Mouse (Mus musculus): ENCODE data around the gene Zfp385c. TPM values are rescaled to one million over a fixed set of nuclear protein-coding genes. Genes with fewer than 3 reads are reported as not detected.
A peak's percentile ranks its signal among the peaks of the same experiment; 100 is the strongest.
"Not testable (repeated sequence)": the region's sequence is repeated elsewhere in the genome, so short reads cannot be mapped to it uniquely, and the experiment has no call there.

Zfp385c gene
- total RNA-seq, 2 experiments from 2014 or later: 0.39 TPM; not detected in 1

DNA sequence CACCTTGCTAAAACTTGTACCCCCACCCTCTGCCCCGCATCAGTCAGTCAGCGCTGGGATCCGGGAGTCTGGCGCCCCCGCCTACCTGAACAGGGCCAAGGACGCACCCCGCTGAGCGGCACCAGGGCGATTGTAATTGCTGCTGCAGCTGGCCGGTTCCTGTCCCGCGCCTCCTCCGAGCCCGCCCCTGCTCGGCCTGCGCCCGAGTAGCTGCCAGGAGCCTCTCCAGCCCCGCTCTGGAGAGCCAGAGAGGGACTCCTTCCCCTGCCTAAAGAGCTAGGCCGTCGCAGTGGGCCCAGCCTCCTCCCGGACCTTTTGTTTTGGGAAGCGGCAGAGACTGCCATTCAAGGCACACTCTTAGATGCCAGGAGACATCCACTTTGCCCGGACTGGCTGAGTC lies 19.1 kb downstream of the Zfp385c start:
- intact Hi-C loops (cut with DNase I): no loop called here
- peak; percentile 83 for DNase-seq
- TF ChIP-seq CTCF (IDR thresholded peaks at IDR 0.05): no peak
- H3K4me3 ChIP-seq: peak overlapping the region; percentile 63
- H3K27ac ChIP-seq: peak overlapping the region; percentile 80

DNA sequence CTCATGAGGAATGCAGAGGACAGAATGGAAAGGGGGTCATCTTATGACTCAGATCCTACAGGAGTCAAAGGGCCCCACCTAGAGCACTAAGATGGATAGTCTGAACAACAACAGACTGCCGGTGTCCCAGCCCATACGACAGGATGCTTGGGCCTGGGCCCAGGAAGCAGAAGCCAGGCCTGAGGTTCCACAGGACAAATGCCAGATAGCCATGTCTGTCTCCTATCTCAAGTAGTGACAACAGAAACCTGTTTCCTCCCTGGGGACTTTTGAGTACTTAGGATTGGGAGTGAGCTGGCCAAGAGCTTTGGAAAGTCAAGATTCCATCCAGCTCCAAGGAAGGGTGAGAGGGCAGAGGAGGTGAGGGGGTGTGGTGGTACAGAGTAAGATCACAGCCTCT lies 20.3 kb downstream of the Zfp385c start:
- TF ChIP-seq CTCF (IDR thresholded peaks at IDR 0.05): no peak
- no peak for DNase-seq
- intact Hi-C loops (cut with DNase I): no loop called here
- no peak overlapping the region for H3K27ac ChIP-seq
- H3K4me3 ChIP-seq: no peak overlapping the region

DNA sequence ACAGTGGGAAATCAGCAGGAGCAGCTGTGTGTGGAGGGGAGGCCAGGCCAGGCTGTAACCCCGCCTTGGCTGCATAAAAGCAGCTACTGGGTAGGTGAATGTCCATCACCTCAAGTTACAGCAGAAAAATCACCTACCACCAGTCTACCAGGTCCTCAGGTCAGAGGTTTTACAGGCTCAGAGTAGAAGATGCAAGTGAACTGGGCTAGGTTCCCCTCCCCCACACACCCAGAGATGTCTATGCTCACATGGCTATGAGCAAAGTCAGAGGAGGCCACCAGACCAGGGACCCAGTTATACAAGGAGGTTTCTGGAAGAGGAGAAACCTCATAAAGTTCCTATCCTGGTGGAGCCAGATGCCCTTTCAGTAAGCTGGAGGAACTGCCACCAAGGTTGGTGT lies 21.2 kb downstream of the Zfp385c start:
- DNase-seq: no peak
- H3K4me3 ChIP-seq: no peak overlapping the region
- TF ChIP-seq CTCF (IDR thresholded peaks at IDR 0.05): no peak
- intact Hi-C loops (cut with DNase I): no loop called here
- peak overlapping the region; percentile 20; the same call in 1 of the 2 replicates for H3K27ac ChIP-seq

DNA sequence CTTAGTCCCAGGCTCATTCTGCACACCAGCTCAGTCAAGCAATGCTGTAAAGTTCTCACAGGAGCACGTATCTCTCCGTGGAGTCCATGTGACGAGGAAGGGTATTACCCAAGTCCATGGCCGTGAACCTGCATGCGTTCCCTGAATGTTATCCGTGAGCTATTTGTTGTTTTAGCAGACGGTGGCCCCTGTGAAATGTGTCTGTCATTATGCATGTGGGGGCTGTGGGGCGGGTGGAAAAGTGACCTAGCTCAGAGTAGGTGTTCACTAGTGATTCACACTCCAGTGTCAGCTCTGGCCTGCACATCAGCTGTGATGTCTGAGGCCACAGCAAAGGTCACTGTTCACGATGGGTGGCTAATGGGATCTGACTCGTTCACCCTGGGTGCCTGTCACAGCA lies 32.4 kb downstream of the Zfp385c start:
- Histone ChIP-seq H3K4me3 (no peak overlapping the region), H3K27ac (no peak overlapping the region)
- intact Hi-C loops (cut with DNase I): no loop called here
- no peak for TF ChIP-seq CTCF (IDR thresholded peaks at IDR 0.05)
- no peak for DNase-seq

DNA sequence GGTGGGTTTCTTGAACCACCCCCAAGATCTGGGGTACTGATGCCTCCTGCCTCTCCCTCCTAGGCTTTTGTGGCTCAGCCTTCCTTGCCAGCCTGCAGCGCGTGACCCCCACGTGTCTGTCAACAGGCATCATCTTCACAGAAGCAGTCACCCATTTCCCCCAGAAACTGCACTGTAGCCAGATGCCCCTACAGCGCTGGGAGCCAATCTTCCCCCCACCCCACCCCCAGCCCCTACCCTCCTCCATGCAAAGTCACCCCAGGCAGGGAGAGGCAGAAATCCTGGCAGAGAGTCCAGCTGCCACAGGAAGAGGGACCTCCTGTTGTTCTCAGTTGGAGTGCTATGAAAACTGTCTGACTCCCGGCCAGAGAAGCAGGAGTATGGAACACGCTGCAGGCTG lies 35.8 kb downstream of the Zfp385c start:
- no peak for DNase-seq
- no peak overlapping the region for H3K4me3 ChIP-seq
- H3K27ac ChIP-seq: no peak overlapping the region
- no peak for TF ChIP-seq CTCF (IDR thresholded peaks at IDR 0.05)
- intact Hi-C loops (cut with DNase I): no loop called here

DNA sequence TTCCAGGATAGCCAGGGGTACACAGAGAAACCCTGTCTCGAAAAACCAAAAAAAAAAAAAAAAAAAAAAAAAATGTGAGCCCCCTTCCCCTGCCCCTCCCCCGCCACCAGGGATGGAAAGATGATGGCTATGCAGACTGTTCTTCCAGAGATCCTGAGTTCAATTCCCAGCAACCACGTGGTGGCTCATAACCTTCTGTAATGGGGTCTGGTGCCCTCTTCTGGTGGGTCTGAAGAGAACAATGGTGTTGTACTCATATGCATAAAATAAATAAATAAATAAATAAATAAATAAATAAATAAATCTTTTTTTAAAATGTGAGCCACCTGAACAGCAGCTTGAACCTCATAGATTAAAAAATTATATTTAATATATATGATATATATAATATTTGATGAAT lies 36.7 kb downstream of the Zfp385c start:
- TF ChIP-seq CTCF (IDR thresholded peaks at IDR 0.05): peak; percentile 32
- intact Hi-C loops (cut with DNase I); DNase-seq: not testable (repeated sequence)

DNA sequence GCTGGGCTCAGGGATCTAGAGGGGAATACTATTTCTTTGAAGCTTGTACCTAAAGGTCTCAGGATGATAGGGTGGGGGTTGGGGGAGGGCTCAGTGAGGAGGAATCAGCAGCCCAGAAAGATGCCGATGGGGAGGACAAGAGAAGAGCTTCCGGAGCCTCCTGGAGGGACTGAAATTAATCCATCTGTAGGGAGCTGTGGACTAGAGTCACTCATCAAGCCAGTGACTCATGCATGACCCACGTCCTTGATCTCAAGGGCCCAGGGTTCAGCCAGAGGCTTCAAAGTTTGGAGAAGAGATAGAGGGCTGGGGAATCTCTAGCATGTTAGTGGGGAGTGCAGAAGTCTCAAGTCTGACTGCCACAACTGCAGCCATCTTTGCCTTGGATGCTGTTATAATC lies 40.5 kb downstream of the Zfp385c start:
- intact Hi-C loops (cut with DNase I): no loop called here
- no peak for TF ChIP-seq CTCF (IDR thresholded peaks at IDR 0.05)
- no peak overlapping the region for H3K27ac ChIP-seq
- no peak overlapping the region for H3K4me3 ChIP-seq
- DNase-seq: no peak

More for the DNA sequence above, 36.7 kb downstream of the Zfp385c start:
- not testable (repeated sequence) for H3K27ac ChIP-seq, H3K4me3 ChIP-seq

DNA sequence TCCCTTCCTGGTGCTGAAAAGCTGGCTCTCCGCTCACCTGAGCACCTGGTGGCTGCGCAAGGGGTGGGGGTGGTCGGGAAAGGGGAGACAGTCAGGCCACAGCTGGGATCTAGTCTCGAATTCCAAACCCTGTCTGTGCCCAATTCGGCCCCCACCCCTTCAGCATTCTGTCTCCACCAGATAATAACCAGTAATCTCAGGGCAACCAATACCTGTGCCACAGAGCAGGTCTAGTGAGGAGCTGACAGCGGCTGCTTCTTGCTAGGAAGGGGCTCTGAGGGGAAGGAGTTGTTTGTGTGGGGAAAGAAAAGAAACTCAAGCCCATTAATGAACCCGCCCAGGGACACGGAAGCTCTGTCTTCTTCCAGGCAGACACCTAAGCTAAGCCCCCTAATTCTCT lies 41.0 kb downstream of the Zfp385c start:
- no peak for DNase-seq
- TF ChIP-seq CTCF (IDR thresholded peaks at IDR 0.05): no peak
- intact Hi-C loops (cut with DNase I): no loop called here

DNA sequence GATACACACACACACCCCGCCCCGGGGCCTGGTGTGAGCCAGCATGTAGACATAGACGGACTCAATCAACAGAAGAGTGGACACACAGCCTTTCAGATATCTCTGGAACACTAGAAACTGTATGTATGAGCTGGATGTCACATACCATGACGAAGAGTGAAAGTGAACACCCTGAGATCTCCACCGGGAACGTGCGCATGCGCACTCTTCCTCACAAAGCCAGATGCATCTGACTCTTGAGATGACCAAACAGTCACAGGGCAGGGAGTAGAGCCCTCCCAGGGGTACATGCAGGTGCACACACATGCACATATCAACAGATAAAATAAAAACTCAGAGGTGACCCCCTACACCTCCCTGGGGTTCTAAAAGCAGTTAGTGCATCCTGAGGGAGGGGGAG lies 43.9 kb downstream of the Zfp385c start:
- no peak for DNase-seq
- intact Hi-C loops (cut with DNase I): no loop called here
- TF ChIP-seq CTCF (IDR thresholded peaks at IDR 0.05): no peak
- H3K4me3 ChIP-seq: no peak overlapping the region
- no peak overlapping the region for H3K27ac ChIP-seq

More for the DNA sequence above, 41.0 kb downstream of the Zfp385c start:
- no peak overlapping the region for H3K27ac ChIP-seq
- no peak overlapping the region for H3K4me3 ChIP-seq

DNA sequence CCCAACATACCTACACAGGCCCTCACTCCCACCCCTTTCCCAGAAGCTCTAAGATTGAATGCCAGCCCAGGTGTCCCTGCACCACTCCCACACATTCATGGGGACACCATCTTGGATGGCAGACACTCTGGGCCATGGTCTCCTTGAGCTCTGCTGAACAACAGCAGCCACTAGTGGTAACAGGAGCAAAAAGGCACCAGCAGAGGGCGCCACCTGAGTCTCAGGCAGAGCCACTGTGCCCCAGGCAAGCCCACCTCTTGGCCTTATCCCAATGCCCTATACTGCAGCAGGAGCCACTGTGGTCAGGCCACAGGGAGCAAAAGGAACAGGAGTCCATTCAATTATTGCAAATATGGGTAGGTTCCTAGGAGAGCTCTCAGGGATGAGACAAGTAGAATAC lies 46.0 kb downstream of the Zfp385c start:
- no peak overlapping the region for H3K4me3 ChIP-seq
- DNase-seq: no peak
- no peak overlapping the region for H3K27ac ChIP-seq
- intact Hi-C loops (cut with DNase I): no loop called here
- TF ChIP-seq CTCF (IDR thresholded peaks at IDR 0.05): peak; percentile 51

DNA sequence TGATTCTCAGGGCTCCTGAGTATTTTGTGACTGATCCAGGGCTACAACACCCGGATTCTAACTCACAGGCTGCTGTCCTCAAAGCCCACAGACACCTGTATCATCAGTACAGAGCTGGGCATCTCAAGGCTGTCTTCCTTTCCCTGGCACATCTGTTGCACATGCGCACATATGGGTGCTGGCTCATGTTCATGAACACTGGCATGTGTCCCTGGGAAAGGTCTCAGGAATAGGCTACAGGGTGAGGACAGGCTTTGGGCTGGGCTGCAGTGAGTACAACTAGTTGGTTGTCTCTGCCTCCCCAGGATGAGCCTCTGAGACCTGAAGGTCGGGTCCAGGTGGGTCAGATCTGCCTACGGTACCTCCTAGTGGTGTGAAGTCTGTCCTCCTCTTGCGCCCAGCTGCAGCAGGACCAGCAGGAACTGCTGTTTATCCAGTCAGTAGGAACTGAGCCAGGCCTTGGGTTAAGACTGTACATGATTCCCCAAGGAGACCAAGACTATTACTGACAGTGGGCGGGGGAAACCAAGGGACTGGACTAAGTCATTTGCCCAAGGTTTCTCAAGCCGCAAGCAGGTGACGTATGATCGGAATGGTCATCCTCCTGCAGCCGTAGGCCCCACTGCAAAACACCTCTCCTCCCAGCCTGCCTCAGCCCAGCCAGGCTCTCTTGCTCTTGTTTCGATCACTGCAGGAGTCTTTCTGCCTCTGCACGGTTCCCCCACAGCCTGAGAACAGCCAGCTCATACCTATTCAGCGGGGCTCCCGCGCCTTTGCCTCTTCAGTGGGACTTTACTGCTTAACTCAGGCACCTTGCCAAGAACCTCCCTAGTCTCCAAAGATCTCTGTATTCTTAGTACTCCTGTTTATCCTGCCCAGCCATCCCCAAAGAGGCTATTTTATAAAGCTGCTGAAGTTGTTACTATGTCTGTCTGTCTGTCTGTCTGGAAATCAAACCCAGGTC lies 48.4 kb downstream of the Zfp385c start:
- TF ChIP-seq CTCF (IDR thresholded peaks at IDR 0.05): no peak
- Histone ChIP-seq H3K27ac (no peak overlapping the region), H3K4me3 (no peak overlapping the region)
- intact Hi-C loops (cut with DNase I): no loop called here
- DNase-seq: no peak

DNA sequence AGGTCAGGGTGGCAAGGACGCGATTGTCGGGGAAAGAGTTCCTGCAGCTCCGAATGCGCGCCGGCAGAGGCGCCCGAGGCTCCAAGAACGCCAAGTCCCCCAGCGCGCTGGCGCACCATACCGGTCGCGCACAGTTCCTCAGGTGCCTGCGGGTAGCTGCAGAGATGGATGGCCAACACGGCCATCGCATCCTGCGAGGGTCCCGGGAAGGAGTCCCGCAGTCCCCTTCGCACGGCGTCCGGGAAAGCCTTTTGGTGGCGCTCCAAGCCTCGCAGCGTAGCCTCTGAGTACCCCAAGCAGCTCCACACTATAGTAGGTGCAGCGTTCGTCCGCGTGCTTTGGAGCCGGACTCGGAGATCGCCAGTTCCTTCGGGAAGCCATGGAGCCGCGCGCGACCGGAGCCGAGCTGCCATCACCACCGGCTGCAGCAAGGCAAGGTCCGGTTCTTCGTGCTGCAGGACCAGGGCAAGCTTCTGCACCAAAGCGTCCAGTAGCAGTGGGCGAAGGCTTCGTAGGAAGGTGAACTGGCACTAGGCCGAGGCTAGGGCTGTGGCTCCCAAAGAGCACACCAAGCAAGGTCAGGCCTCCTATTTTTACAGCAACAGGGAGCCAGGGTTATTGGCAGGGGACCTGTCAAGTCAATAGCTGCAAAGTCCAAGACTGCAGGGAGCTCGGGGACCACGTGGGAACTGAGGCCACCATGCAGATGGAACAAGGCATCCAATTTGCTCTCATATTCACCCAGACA lies 51.9 kb downstream of the Zfp385c start:
- DNase-seq: peak; percentile 62
- intact Hi-C loops (cut with DNase I): no loop called here
- peak; percentile 53 for TF ChIP-seq CTCF (IDR thresholded peaks at IDR 0.05)
- Histone ChIP-seq H3K4me3 (peak overlapping the region; percentile 63), H3K27ac (no peak overlapping the region)

DNA sequence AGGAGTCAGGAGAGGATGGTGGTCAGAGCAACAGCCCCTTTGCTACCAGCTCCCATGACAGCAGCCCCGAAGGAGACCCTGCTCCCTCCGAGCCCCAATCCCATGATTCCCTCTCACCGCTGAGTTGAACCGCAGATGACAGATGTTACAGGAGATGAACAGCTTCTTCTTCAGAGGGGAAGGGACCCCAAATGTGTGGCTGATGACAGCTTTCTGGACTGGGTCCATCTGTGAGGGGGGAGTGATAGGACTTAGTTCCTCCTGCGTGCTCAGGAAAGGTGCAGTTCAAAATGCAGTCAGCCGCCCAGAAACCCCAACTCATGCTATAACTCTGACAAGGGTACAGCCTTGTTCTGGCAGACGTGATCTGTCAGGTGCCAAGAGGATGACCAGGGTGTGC lies 57.7 kb downstream of the Zfp385c start:
- no peak for TF ChIP-seq CTCF (IDR thresholded peaks at IDR 0.05)
- no peak overlapping the region for H3K4me3 ChIP-seq
- intact Hi-C loops (cut with DNase I): no loop called here
- H3K27ac ChIP-seq: no peak overlapping the region
- peak; percentile 6 for DNase-seq

Measured in gastrocnemius, adult 2 months (tissue).